Mouse (Mus musculus): ENCODE data around the gene Wdr24. TPM values are rescaled to one million over a fixed set of nuclear protein-coding genes. Genes with fewer than 3 reads are reported as not detected.

Gene Wdr24
- polyA plus RNA-seq, 1 experiment from 2014 or later = 30.7 TPM

DNA sequence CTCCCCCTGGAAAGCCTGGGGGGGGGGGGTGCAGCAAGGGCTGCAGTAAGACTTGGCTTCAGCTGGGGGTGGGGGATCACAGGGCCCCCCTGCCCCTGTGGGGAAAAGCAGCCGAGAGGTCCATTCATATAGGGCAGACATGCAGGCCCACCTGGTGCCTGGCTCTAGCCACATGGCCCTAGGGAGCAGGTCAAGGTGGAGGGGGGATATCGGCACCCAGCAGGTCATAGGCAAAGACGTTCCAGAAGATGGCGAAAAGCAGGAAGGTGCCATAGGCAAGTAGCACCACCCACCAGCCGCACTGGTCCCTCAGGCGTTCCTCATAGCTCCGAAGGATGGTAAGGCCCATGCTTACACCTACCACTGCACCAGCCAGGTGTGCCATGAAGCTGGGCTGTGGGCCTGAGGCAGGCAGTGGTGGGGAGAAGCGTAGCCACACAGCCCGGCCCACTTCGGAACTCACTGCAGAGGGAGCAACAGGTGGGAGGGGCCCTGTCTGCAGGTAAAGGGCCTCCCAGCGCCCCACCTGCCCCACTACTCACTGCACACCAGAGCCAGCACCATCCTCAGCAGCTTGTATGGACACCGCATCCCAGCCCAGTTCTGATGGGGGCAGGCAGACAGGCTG is 11.3 kb downstream of the Wdr24 start:
- Histone ChIP-seq H3K4me1 (replicated peaks) (peaks cover 85% of the 10 kb centered on the region), H3K9me3 (no peaks in the 10 kb centered on the region), H3K27me3 (no peaks in the 10 kb centered on the region), H3K27ac (peak overlapping the region; percentile 97; the same call in 1 of the 2 replicates), H3K4me2 (peak overlapping the region; percentile 99), H3K9ac (peak overlapping the region; percentile 91), H3K36me3 (peaks cover 49% of the 10 kb centered on the region), H3K4me3 (peak overlapping the region; percentile 82)
- WGBS = 91% methylated on average over 12 of the region's 12 CpGs
- no peak for ATAC-seq (ENCODE audit: low FRiP score)

DNA sequence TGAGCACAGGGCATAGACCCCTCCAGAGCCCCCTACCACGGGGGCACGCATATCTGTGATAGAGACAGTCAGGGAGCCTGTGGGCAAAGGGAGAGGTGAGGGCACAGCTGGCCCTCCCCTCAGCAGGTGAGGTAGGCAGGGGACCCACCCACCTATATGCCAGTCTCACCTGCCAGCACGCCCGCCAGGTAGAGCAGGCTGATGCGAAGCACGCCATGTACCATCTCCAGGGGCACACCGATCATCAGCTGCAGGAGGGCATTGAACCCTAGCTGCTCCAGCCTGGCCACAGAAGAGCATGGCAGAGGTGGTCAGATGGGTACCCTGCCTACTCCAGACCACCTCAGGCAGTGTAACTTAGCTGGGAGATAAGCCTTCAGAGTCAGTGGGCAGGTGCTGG is 11.9 kb downstream of the Wdr24 start:
- Histone ChIP-seq H3K36me3 (peaks cover 49% of the 10 kb centered on the region), H3K4me1 (replicated peaks) (peaks cover 79% of the 10 kb centered on the region), H3K9ac (peak overlapping the region; percentile 91), H3K4me3 (peak overlapping the region; percentile 82; the same call in 1 of the 2 replicates), H3K4me2 (peak overlapping the region; percentile 99), H3K9me3 (no peaks in the 10 kb centered on the region), H3K27me3 (no peaks in the 10 kb centered on the region), H3K27ac (no peak overlapping the region)
- no peak for ATAC-seq (ENCODE audit: low FRiP score)
- 94% methylated on average over 7 of the region's 7 CpGs for WGBS

GRCm38 (mm10) chr17:25835816-25836215 is 12.4 kb downstream of the Wdr24 start:
- WGBS = 90% methylated on average over 16 of the region's 16 CpGs
- Histone ChIP-seq H3K9ac (peak overlapping the region; percentile 91), H3K4me1 (replicated peaks) (peaks cover 74% of the 10 kb centered on the region), H3K9me3 (no peaks in the 10 kb centered on the region), H3K27ac (peak overlapping the region; percentile 88; the same call in 1 of the 2 replicates), H3K4me2 (peak overlapping the region; percentile 99), H3K36me3 (peaks cover 49% of the 10 kb centered on the region), H3K27me3 (no peaks in the 10 kb centered on the region), H3K4me3 (peak overlapping the region; percentile 49; the same call in 1 of the 2 replicates)
- no peak for ATAC-seq (ENCODE audit: low FRiP score)

DNA sequence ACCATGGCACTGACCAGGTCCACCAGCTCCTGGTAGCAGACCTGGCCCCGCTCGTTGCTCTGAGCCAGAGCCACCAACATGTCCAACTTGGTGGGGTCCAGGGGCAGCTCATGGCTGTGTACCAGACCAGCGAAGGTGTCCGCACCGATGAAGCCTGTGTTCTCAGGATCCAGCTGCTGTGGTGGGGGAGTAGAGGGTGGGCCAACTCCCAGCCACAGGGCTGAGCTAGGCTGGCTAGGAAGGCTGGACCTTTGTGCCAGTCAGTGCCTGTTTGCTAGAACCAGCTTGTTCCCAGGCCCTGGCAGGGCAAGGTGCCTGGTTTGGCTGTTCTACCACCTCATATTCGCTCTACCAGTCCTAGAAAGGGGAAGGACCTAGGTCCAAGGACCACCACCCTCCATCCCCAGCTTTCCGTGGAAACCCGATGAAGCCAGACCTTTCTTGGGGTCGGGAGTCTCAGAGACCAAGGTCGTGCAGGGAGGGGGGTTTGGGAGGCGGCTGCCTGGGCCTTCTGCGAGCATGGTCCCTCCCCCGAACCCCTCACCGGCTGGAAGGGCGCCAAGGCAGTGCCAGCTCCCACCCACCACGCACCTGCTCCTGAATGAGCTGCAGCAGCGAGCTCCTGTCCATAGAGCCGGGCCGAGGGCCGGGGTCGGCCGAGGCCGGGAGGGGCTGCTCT is 13.1 kb downstream of the Wdr24 start:
- Histone ChIP-seq H3K36me3 (peaks cover 49% of the 10 kb centered on the region), H3K9ac (peak overlapping the region; percentile 91), H3K9me3 (no peaks in the 10 kb centered on the region), H3K27ac (peak overlapping the region; percentile 88), H3K27me3 (no peaks in the 10 kb centered on the region), H3K4me3 (peak overlapping the region; percentile 49), H3K4me2 (peak overlapping the region; percentile 99), H3K4me1 (replicated peaks) (peaks cover 66% of the 10 kb centered on the region)
- WGBS = 22% methylated on average over 23 of the region's 23 CpGs
- no peak for ATAC-seq (ENCODE audit: low FRiP score)

- H3K9ac ChIP-seq = peak within 1 kb of the TSS; percentile 91
- under 1% methylated on average over 29 of the region's 29 CpGs for WGBS
Observed at GRCm38 (mm10) chr17:25837076-25837410, 13.6 kb downstream of the Wdr24 start, which contains the start of gene Rhbdl1. Gene Rhbdl1 (minus strand): TSS chr17:25837295.

GRCm38 (mm10) chr17:25837533-25837932 is 14.1 kb downstream of the Wdr24 start:
- 12% methylated on average over 3 of the region's 3 CpGs for WGBS
- peak overlapping the region; percentile 91 for H3K9ac ChIP-seq
- H3K4me2 ChIP-seq = peak overlapping the region; percentile 99
- H3K9me3 ChIP-seq = no peaks in the 10 kb centered on the region
- H3K4me3 ChIP-seq = peak overlapping the region; percentile 49
- H3K4me1 ChIP-seq (replicated peaks) = peaks cover 58% of the 10 kb centered on the region
- no peak for ATAC-seq (ENCODE audit: low FRiP score)
- peaks cover 56% of the 10 kb centered on the region for H3K36me3 ChIP-seq
- H3K27ac ChIP-seq = peak overlapping the region; percentile 88
- H3K27me3 ChIP-seq = no peaks in the 10 kb centered on the region

More at GRCm38 (mm10) chr17:25837076-25837410, 13.6 kb downstream of the Wdr24 start, which contains the start of gene Rhbdl1:
- H3K9me3 ChIP-seq = no peaks in the 10 kb centered on the region
- H3K36me3 ChIP-seq = peaks cover 52% of the 10 kb centered on the region
- peak within 1 kb of the TSS; percentile 99 for H3K4me2 ChIP-seq
- H3K4me3 ChIP-seq = peak within 1 kb of the TSS; percentile 49
- H3K27ac ChIP-seq = peak within 1 kb of the TSS; percentile 88
- ATAC-seq (ENCODE audit: low FRiP score) = peak; percentile 49; the same call in 1 of the 2 replicates
- no peaks in the 10 kb centered on the region for H3K27me3 ChIP-seq
- peaks cover 61% of the 10 kb centered on the region for H3K4me1 ChIP-seq (replicated peaks)

- H3K4me2 ChIP-seq = no peak overlapping the region
- peak overlapping the region; percentile 46; the same call in 1 of the 2 replicates for H3K9ac ChIP-seq
- WGBS = 87% methylated on average over 4 of the region's 4 CpGs
- peaks cover 64% of the 10 kb centered on the region for H3K4me1 ChIP-seq (replicated peaks)
- H3K4me3 ChIP-seq = no peak overlapping the region
- H3K27ac ChIP-seq = peak overlapping the region; percentile 8; the same call in 1 of the 2 replicates
- no peak for ATAC-seq (ENCODE audit: low FRiP score)
- H3K27me3 ChIP-seq = no peaks in the 10 kb centered on the region
- H3K9me3 ChIP-seq = no peaks in the 10 kb centered on the region
- peaks cover 57% of the 10 kb centered on the region for H3K36me3 ChIP-seq
Observed at GRCm38 (mm10) chr17:25838904-25839303, 15.5 kb downstream of the Wdr24 start.

- H3K4me1 ChIP-seq (replicated peaks) = peaks cover 59% of the 10 kb centered on the region
- no peak overlapping the region for H3K4me3 ChIP-seq
- peaks cover 57% of the 10 kb centered on the region for H3K36me3 ChIP-seq
- no peak overlapping the region for H3K27ac ChIP-seq
- ATAC-seq (ENCODE audit: low FRiP score) = no peak
- WGBS = 89% methylated on average over 14 of the region's 14 CpGs
- no peaks in the 10 kb centered on the region for H3K27me3 ChIP-seq
- H3K9me3 ChIP-seq = no peaks in the 10 kb centered on the region
- no peak overlapping the region for H3K4me2 ChIP-seq
- H3K9ac ChIP-seq = peak overlapping the region; percentile 46; the same call in 1 of the 2 replicates
Observed at GRCm38 (mm10) chr17:25839455-25840235, 16.2 kb downstream of the Wdr24 start.

DNA sequence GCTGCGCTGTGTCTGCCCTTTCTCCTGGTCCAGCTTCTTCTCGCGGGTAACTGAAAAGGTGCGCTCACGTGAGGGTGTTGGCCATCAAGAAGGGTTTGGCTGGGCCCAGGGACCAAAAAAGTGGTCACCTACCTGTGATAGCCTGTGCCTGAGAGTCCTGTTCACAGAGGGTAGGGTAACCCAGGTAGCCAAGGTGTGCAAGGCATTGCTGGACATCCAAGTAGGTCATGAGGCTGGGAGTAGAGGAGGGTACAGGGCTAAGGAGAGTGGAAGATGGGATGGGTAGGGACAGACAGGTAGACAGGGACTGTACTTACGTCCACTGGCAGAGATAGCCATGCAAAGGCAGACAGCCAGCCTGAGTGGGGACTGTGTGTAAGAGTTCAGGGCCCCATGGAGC is 17.1 kb downstream of the Wdr24 start:
- WGBS = 97% methylated on average over 6 of the region's 6 CpGs
- no peaks in the 10 kb centered on the region for H3K27me3 ChIP-seq
- H3K4me1 ChIP-seq (replicated peaks) = peaks cover 55% of the 10 kb centered on the region
- peaks cover 51% of the 10 kb centered on the region for H3K36me3 ChIP-seq
- no peak overlapping the region for H3K4me3 ChIP-seq
- no peaks in the 10 kb centered on the region for H3K9me3 ChIP-seq
- H3K27ac ChIP-seq = no peak overlapping the region
- no peak for ATAC-seq (ENCODE audit: low FRiP score)
- no peak overlapping the region for H3K9ac ChIP-seq
- no peak overlapping the region for H3K4me2 ChIP-seq

DNA sequence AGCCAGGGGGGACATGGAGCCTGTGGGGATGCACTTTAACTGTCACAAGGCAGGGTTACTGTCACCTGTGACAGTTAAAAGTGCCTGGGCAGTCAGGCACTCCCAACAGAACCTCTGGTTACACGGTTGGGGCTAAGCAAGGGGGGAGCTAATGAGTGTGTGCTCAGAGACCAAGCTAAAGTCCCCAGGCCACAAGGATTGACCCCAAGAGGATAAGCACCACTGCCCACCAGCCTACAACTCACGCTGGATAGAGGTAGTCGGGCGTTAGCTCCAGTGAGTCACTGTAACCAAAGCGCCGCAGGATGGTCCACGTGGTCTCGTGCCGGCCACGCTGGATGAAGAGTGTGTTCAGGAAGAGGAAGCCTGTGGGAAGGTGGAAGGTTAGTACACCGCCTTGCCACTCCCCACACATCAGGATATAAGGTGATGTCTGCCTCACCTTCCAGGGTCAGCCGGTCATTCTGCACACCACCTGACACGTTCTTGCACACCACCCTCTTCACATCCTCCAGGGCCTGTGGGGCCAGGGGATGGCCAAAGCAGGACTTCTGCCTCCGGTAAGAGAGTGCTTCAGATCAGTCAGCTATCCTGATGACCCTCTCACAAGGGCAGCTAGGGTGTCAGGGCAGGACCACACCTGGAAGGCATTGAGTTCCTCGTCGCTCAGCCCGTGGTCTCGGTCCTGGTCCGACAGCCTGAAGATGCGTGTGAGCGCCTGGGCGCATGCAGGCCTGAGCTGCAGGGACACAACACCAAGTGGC is 17.9 kb downstream of the Wdr24 start, which contains the start of gene Gm20683:
Gene Gm20683, minus strand, starts transcription at position 647 of the 764 bp plus-strand sequence.
- no peak within 1 kb of the TSS for H3K4me3 ChIP-seq
- no peak within 1 kb of the TSS for H3K27ac ChIP-seq
- no peak for ATAC-seq (ENCODE audit: low FRiP score)
- no peaks in the 10 kb centered on the region for H3K9me3 ChIP-seq
- peaks cover 47% of the 10 kb centered on the region for H3K4me1 ChIP-seq (replicated peaks)
- WGBS = 94% methylated on average over 22 of the region's 22 CpGs
- no peaks in the 10 kb centered on the region for H3K27me3 ChIP-seq
- H3K4me2 ChIP-seq = no peak within 1 kb of the TSS
- peaks cover 50% of the 10 kb centered on the region for H3K36me3 ChIP-seq
- 0 out of 2 replicates have a peak within 1 kb of the TSS, but pooled peaks have one; percentile 4 for H3K9ac ChIP-seq

DNA sequence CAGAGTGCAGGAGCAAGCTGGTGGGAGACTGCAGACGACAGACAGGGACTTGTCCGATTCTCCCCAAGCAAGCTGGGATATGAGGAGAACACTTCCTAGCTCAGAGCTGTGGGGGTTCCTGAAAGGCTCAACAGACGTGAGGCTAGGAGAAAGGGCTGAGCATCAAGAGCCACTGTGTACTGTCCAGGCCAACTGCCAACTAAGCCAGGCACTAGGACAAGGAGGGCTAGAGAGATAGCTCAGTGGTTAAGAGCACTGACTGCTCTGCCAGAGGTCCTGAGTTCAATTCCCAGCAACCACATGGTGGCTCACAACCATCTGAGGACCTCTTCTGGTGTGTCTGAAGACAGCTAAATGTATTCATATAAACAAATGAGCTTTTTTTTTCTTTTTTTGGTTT is 19.1 kb downstream of the Wdr24 start:
- Histone ChIP-seq H3K9ac (no peak overlapping the region), H3K9me3 (no peaks in the 10 kb centered on the region), H3K27me3 (no peaks in the 10 kb centered on the region), H3K4me1 (replicated peaks) (peaks cover 35% of the 10 kb centered on the region), H3K4me3 (no peak overlapping the region), H3K4me2 (no peak overlapping the region), H3K27ac (no peak overlapping the region), H3K36me3 (peaks cover 57% of the 10 kb centered on the region)
- no peak for ATAC-seq (ENCODE audit: low FRiP score)
- WGBS = 80% methylated on average over 3 of the region's 3 CpGs

Measured in hindbrain, embryonic 13.5 days (tissue).